Mouse (Mus musculus): ENCODE measurements around the gene Foxo6.

The Foxo6 gene

GRCm38 (mm10) chr4:120284187-120284586 is 3.0 kb downstream of the Foxo6 start:
- no peak for DNase-seq (ENCODE audit: low spot score)

GRCm38 (mm10) chr4:120283141-120283540 is 4.0 kb downstream of the Foxo6 start:
- no peak for DNase-seq (ENCODE audit: low spot score)

GRCm38 (mm10) chr4:120282568-120283091 is 4.5 kb downstream of the Foxo6 start:
- no peak for DNase-seq (ENCODE audit: low spot score)

- no peak for DNase-seq (ENCODE audit: low spot score)
These were observed 6.1 kb downstream of the Foxo6 start for GRCm38 (mm10) chr4:120281011-120281410.

GRCm38 (mm10) chr4:120280432-120280831 is 6.7 kb downstream of the Foxo6 start:
- no peak for DNase-seq (ENCODE audit: low spot score)

DNA sequence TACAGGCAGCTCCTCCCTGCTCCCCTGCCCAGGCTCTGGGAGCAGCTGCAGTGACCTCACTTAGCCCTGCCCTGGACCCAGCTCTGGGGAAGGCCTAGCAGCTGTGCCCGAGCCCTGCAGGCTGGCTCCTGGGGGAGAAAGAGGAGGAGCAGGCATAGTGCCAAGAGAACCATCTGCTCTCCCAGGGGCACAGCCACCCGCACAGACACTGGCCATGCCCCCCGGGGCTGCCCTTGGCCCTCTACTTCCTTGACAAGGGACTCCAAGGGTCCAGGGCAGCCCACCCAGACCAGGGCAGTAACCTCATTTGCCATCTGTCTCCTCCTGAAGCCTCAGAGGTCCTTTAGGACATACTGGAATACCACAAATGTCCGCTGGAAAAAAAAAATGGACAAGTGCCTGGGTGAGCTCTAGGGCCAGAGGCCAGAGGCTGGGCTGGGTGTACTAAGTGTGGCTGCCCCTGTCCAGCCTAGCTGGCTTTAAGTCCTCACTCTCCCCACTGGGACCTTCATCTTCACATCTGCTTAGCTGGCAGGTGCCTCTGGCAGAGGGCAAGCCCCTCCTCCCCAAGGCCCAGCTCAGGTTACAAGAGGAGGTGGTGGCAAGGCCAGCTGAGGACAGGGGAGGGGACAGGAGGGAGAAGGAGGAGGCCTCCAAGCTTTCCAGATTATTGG is 9.8 kb downstream of the Foxo6 start:
- no peak for DNase-seq (ENCODE audit: low spot score)

DNA sequence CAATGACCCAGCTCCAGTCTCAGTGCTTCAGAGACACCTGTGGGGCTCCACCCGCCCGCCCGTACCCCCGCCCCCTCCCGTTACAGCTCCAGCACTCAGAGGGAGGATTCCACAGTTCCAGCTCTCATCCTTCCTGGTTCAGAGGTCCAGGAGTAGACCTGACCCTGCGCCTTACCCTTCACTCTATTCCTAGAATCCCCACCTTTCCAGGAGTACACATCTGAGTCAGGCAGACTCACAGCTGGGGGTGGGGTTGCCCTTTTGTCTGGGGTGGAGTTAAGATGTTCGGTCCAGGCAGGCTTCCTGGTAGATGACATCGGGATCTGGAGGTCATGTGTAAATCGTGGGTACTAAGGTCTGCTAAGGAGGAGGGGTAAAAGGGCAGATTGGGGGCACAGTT is 11.7 kb downstream of the Foxo6 start:
- no peak for DNase-seq (ENCODE audit: low spot score)

DNA sequence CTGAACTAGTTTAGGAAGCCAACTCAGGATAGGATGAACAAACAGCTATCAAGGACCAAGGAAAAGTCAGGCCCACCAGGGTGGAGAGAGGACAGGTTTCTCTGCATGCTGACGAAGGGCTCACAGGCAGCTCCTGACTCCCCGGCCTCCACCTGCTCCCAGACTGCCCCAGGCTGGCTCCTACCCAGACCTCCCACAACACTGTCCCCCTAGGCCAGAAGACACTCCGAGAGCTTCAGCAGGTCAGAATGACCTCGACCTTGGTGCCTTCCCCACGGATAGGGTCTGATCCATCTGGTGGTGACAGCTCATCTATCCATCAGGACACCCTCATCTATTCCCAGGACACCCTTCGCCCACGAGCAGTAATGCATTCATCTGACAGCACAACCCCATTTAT is 13.6 kb downstream of the Foxo6 start:
- DNase-seq (ENCODE audit: low spot score), result no peak

GRCm38 (mm10) chr4:120271886-120272580 is 15.1 kb downstream of the Foxo6 start:
- no peak for DNase-seq (ENCODE audit: low spot score)

- DNase-seq (ENCODE audit: low spot score), result no peak
These were observed 15.9 kb downstream of the Foxo6 start for GRCm38 (mm10) chr4:120271208-120271607.

- no peak for DNase-seq (ENCODE audit: low spot score)
These were observed 16.3 kb downstream of the Foxo6 start for GRCm38 (mm10) chr4:120270937-120271199.

- DNase-seq (ENCODE audit: low spot score), result no peak
These were observed 16.8 kb downstream of the Foxo6 start for GRCm38 (mm10) chr4:120270148-120270936.

DNA sequence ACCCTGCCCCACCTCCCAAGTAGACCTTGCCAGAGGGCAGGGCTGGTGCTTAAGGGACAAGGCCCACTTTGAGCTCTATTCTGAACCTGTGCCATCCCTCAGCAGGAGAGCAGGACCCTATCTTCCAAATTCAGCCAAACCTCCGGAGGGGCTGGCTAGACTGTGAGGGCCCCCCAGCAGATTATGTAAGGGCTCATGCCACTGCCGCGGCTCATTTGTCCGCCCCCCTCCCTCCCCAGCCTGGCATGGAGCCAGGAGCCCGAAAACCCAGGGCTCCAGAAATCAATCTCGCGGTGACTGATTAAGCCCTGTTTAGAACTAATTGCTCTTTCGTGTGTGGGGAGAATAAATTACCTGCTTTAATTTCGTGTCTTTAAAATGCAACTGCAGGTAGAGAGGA is 17.7 kb downstream of the Foxo6 start:
- DNase-seq (ENCODE audit: low spot score), result no peak

GRCm38 (mm10) chr4:120268214-120269061 is 18.7 kb downstream of the Foxo6 start:
- DNase-seq (ENCODE audit: low spot score), result no peak

- DNase-seq (ENCODE audit: low spot score), result no peak
These were observed 19.5 kb downstream of the Foxo6 start for GRCm38 (mm10) chr4:120267683-120268082.

DNA sequence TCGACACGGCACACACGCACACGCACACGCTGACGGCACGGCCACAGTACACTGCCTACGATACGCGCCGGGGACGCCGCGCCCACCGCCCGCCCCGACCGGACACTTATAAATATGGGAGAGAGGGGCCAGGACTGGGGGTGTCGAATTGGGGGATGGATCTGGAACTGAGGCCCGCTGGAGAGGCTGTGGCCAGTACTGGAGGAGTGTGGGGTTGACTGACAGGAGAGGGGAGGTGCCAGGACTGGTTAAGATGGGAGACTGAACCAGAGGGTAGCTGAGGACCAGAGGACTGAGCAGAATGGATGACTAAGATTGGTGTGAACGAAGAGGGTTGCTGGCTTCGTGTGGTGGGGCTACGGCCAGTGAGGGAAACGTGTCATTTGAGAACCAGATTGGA is 20.0 kb downstream of the Foxo6 start:
- DNase-seq (ENCODE audit: low spot score), result no peak

DNA sequence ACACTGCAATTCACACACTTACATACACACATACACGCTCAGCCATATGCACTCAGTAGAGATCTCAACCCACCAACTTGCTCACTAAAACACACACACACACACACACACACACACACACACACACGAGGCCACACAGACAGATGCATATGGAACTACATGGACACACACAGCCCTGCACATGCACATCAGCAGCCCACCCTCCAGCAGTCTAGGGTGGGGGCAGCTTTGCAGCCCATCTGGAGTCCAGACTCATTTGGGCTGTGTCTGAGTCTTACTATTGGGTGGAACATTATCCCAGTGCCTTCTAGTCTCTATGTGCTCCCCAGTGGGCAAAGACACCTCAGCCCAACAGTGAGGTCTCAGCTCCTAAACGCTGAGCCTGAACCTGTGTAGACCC is 23.0 kb downstream of the Foxo6 start:
- DNase-seq (ENCODE audit: low spot score), result no peak

DNA sequence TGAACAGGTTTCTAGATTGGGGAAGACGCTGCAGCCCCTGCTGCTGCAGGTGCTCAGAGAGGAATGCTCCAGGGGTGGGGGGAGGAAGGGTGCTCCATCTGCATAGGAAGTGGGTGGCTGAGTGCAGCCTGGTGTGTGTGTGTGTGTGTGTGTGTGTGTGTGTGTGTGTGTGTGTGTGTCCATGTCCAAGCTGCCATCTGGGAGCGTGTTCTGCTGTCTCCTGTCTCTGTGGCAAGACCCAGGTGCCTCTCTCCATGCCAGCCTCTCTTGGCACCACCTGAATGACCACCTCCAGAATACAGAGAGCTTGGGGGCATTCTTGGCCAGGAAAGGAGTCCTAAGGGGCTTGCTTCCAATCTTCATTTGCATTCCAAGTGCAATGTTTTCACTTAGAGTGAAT is 24.4 kb downstream of the Foxo6 start:
- no peak for DNase-seq (ENCODE audit: low spot score)

GRCm38 (mm10) chr4:120262206-120262605 is 24.9 kb downstream of the Foxo6 start:
- no peak for DNase-seq (ENCODE audit: low spot score)

DNA sequence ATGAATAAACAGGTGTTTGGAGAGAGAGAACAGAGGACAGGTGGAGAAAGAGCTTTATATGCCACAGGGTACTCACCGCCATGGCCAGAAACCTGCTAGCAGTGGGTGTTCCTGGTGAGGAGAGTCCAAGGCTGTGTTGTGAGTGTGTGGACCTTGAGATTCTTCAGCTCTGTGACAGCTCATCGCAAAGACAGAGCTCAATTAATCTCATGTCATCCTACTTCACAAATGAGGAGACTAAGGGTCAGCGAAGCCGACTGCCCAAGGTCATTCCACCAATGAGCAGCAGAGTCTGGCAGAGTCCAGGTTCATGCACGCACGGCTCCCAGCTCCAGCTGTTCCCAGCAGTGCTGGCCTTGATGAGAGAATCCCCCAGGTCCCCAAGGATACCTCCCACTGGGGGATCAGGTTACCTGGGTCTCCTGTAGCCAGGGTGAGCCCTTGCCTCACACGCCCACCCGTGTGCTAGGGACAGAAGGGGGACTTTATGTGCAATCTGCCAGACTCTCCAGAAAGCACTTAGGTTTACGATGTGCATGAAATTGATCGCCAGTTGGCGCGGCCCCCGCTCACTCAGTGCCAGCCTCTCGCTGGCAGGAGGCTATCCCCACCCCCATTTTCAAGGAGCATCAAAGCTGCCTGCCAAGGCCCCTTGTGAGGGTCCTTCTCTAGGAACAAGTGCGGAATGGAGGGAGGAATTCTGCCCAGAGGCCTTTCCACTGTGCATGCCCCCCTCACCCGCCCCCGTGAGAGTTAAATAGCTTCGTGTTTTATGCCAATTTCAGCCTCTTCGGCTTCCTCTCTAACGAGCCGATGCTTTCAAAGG is 27.6 kb downstream of the Foxo6 start:
- no peak for DNase-seq (ENCODE audit: low spot score)

DNA sequence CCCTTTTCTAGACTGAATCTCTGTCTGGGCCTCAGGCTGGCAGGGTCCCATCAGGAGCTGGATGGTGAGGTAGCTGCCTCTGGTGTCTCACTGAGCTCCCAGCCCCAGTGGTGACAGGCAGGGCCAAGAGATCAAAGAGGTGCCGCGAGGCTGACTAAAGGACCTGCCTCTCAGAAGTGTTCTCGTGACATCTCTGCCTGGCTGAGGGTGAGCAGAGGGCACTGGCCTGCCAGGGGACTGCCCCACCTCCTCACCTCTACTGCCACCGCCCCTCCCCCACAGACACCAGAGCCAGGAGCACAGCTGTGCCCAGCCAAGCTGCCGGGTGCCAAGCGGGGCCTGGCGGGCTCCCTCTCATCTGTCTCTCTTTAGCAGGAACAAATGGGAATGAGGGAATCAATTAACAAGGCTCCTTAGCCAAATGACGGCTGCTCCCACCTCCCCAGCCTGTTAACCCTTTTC is 38.3 kb downstream of the Foxo6 start:
- DNase-seq (ENCODE audit: low spot score), result peak; percentile 69
